Mouse (Mus musculus) monocyte, adult 5-6 weeks (primary cell): ENCODE measurements at regions not wholly inside any gene's neighbourhood (a gene's known extent, or its start where the extent isn't known, plus 50 kb on each side); places are given as distances from the start of the nearest gene placed in this dataset.

Experiments used
- ATAC-seq: fragments of 153-309, 156-312 bp; replicated peaks from 2 replicates; pipeline ENCODE4 v1.8.0; 2017; ENCODE audit warnings: mild to moderate bottlenecking; ENCODE audit not compliant: low TSS enrichment, insufficient number of reproducible peaks, severe bottlenecking, poor library complexity, low FRiP score

- ATAC-seq: no peak
These were observed 412.3 kb downstream of the Epha4 start for GRCm38 (mm10) chr1:77102421-77103133.

- no peak for ATAC-seq
These were observed 404.8 kb downstream of the Epha4 start for GRCm38 (mm10) chr1:77109861-77110785.

DNA sequence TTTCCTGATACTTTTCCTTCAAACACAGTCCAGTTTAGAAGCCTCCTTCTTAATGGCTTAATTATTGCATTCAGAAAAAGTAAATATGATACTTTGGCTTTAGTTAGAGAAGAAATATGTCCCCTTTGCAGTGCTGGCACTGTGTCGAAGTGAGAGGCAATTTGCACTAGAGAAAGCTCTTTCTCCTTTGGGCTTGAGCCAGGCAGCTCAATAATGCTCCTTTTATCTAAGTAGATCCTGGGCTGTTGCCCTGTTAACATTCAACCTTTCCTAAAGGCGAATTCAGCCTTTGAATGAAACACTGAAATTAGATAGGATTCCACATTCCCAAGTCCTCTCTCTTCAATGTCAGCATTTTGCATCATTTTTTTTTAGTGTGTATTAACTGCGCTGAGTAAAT lies 386.5 kb downstream of the Epha4 start:
- no peak for ATAC-seq

DNA sequence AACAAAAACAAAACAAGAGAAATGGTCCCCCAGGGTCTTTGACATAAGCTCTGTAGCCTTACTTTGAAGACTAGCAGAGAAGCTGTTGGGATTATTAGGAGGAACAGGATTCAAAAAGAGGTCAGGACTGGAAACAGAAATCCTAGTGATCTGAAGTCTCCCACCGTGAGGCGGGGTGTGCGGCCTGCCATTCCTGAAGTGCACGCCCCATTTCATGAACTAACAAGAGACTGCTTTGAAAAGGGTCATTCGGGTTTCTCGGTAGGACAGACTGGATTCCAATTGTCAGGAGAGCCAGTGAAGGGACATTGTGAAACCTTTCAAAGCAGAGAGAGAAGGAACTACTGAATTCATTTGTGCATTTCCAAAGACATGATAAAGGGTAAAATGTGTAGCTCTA lies 377.2 kb downstream of the Epha4 start:
- ATAC-seq: no peak

DNA sequence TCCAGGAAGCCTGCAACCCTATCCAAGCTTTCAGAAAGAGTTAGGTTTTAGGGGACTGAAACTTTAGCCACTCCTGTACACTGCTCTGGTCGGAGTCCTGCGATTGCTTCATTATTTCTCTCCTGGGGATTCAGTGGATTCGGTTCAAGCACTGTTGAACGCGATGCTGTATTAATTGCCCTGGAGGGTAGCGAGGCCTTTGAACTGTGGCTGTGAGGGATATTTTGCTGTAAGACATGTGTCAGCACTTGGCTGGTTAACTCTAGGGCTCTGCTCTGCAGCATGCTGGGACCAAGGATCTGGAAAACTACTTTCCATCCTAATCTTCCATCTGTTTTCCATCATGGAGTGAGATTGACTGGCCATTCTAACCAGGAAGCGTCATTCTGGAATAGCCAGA lies 374.0 kb downstream of the Epha4 start:
- ATAC-seq: no peak

DNA sequence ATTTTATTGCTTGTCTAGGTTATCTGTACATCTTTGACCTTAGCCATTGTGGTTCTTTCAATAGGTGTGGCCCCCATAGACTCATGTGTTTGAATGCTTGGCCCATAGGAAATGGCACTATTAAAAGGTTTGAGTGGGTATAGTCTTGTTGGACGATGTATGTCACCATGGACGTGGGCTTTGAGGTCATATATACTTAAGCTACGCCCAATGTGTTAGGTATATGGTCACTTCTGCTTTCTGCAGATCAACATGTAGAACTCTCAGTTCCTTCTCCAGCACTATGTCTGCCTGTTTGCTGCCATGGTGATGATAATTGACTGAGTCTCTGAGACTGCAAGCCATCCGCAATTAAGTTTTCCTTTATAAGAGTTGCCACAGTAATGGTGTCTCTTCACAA lies 366.8 kb downstream of the Epha4 start:
- ATAC-seq: no peak

DNA sequence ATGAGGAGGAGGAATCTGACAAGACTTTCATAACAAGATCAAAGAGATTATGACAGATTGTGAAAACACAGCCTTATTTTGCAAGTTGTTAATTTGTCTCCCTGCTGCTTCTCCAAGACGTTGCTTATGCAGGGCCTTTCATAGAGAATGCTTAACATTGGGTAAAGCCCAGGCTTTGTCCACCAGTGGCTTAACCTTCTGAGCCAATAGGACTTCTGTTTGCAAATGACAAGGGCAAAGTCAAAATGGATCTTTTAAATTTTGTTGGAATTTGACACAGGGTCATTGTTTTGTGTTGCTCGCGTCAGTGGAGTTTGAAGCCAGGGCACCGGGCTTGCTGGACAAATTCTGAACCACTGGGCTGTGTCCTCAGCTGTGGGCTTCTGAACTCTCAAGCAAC lies 346.6 kb downstream of the Epha4 start:
- no peak for ATAC-seq

GRCm38 (mm10) chr1:77172463-77172862 lies 342.4 kb downstream of the Epha4 start:
- ATAC-seq: no peak

DNA sequence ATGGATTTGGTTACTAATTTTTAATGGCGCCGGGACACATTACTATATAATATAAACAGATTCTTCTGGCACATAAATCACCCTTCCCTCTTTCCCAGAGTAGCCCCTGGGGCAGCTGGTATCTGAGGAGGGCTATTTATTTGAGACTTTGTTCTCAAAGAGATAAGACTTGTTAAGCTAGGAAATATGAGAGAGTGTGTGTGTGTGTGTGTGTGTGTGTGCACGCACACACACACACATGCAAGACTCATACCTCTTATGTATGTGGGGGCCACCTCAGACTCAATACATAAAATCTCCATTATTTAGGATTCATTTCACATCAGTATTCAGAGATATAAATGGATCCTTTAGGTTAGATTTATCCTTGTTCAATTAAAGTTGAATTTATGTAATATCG lies 340.1 kb downstream of the Epha4 start:
- no peak for ATAC-seq

DNA sequence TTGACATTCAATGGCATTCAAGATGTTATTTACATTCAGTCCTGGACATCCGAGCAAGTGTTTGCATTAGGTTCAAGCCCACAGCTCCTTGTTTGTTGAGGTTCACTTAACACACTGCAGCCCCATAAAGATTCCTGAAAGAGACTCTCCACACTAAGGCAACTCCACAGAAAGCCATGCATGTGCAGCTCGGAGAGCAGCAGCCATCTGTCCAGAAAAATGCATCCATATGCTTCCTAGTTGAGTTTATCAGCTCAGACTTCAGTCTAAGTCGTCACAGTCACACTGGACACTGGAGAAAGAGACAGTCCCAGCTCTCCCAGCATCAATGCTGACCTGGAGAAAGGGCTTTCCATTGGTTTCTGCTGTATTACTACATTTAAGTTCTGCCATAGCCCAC lies 339.7 kb downstream of the Epha4 start:
- ATAC-seq: no peak

- no peak for ATAC-seq
These were observed 338.4 kb downstream of the Epha4 start for GRCm38 (mm10) chr1:77176516-77176915.

DNA sequence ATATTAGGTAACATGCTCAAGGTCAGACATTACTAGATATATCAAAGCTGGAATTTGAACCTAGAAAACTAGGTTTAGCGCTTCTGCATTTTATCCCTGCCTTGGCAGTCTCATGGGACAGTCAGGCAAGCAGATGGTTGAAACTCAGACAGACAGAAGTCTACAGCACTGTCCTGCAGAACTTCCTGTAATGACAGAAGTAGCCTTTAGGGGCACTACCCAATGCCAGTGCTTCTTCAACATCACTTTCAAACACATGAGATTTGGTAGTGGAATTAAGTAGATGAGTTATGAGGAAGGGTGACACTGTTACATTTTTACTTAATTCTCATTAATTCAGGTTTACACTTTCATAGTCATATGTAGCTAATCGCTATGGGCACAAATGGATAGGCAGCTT lies 330.9 kb downstream of the Epha4 start:
- no peak for ATAC-seq

DNA sequence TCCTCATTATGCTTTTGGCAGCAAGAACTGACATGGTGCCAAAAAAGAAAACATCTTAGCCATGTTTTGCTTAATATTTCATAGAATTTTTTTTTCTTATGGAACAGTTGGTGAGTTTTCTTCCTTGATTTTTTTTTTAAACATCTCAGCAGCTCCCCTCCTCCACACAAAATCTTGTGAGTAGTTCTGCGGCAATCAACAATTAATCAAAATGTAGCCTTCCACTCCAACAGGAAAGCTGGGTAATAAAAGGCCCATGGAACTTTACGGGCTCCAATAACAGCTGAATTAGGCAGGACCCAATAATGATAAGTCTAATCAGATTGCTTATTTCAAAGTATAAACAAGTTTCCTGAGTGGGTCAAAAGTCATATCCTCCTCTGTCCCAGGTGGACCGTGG lies 324.7 kb downstream of the Epha4 start:
- ATAC-seq: no peak

DNA sequence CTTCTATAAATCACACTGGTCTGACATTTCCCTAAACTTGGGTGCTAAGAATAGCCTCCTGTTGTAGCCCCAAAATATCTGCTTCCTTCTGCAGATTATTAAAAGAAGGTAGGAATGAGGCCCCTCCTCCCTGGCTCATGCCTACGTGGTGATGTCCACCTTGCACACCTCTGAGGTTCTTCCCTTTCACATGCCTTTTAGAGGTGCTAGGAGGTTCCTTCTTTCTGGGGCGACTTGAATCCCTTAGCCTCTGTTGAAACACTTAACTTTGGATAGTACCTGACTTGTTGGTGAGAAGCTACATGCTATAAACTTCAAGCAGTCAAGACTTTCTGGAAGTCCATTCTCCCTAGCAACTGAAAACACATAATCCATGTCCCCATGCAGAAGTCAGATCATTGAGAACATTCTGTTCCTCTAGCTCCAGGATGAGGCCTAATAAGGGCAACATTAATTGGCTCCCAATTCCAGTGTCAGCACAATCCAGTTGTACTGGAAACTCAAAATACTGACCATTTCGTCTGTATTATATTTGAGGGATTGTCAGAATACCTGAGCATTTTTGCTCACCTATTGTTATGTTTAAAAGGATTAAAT lies 313.5 kb downstream of the Epha4 start:
- no peak for ATAC-seq

DNA sequence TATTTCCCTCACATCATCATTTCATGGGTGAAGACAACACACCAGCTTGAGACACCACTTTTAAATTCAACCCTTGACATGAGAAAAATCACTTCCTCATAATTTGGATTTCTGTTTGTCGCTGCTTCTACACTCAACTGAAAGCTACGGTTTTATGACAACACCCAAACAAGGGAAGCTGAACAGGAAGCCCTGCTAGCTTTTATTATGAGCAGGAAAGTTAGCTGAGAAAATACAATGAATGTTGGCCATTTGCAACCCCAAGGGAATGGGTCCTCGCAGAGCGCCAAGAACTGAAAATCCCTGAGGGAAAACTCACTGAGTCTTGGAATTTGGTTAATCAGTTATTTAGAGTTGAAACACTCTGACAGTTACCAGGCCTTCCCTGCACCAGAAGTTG lies 311.9 kb downstream of the Epha4 start:
- no peak for ATAC-seq

- ATAC-seq: no peak
These were observed 308.4 kb downstream of the Epha4 start for GRCm38 (mm10) chr1:77206535-77206934.

DNA sequence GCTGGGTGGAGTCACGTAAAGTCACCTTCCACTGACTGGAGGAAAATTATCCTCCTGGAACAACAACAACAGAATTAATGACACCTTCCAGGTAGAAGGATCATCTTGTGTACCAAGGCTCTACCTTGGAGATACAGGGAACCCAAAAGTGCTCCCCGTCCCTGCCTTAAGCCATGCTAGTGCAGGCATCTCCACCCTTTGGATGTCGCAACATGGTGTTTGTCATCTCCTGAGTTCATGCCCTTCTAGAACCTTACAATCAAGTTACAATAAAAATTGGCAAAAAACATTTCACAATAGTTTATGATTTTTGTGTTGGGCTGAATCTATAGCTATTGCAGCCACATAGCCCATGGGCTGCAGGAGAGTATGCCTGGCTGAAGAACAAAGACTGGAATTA lies 305.5 kb downstream of the Epha4 start:
- ATAC-seq: no peak; the same call in 1 of the 2 replicates

- ATAC-seq: no peak
These were observed 301.3 kb downstream of the Epha4 start for GRCm38 (mm10) chr1:77213462-77214098.
